Mouse (Mus musculus) C2C12 (cell line): ENCODE results near the gene Slc22a13. TPM values are rescaled to one million over a fixed set of nuclear protein-coding genes. Genes with fewer than 3 reads are reported as not detected.

Experiments
- H3K27me3 ChIP-seq: one replicate; pipeline ENCODE4 v1.6.1; 2011; ENCODE audit not compliant: control insufficient read depth, insufficient read depth, insufficient read length
- H3K36me3 ChIP-seq: one replicate; pipeline ENCODE4 v1.6.1; 2011; ENCODE audit not compliant: control insufficient read depth, insufficient read depth
- H3K4me3 ChIP-seq: one replicate; pipeline ENCODE4 v1.5.1; 2011; ENCODE audit warnings: mild to moderate bottlenecking, control low read depth; ENCODE audit not compliant: poor library complexity, insufficient read depth, severe bottlenecking
- H3K79me2 ChIP-seq: one replicate; pipeline ENCODE4 v1.6.1; 2011; ENCODE audit not compliant: control insufficient read depth, insufficient read depth
- H3K79me3 ChIP-seq: one replicate; pipeline ENCODE4 v1.6.1; 2011; ENCODE audit warnings: low read depth, control low read depth
- H3ac ChIP-seq: one replicate; pipeline ENCODE3; 2011; ENCODE audit warnings: low read depth; ENCODE audit not compliant: control insufficient read depth, insufficient read length
- CEBPB ChIP-seq: IDR thresholded peaks from one replicate; pipeline ENCODE4 v1.6.1; 2011; ENCODE audit warnings: low read depth, mild to moderate bottlenecking, control low read depth, moderate library complexity
- CTCF ChIP-seq: IDR thresholded peaks from one replicate; pipeline ENCODE4 v1.5.1; 2011; ENCODE audit not compliant: control insufficient read depth, insufficient read depth, insufficient read length
- FOSL1 ChIP-seq: IDR thresholded peaks from one replicate; pipeline ENCODE4 v1.8.0; 2011; ENCODE audit warnings: mild to moderate bottlenecking, low read length; ENCODE audit not compliant: poor library complexity, insufficient read depth, severe bottlenecking
- MAX ChIP-seq: IDR thresholded peaks from one replicate; pipeline ENCODE4 v1.6.1; 2011; ENCODE audit warnings: mild to moderate bottlenecking, control low read depth
- MYOD1 ChIP-seq: IDR thresholded peaks from one replicate; pipeline ENCODE4 v1.6.1; 2011; ENCODE audit warnings: low read depth; ENCODE audit not compliant: control insufficient read depth, insufficient read length
- MYOG ChIP-seq: IDR thresholded peaks from one replicate; pipeline ENCODE4 v1.6.1; 2011; ENCODE audit not compliant: control insufficient read depth, insufficient read length; ENCODE audit errors: extremely low read depth
- USF1 ChIP-seq: IDR thresholded peaks from one replicate; pipeline ENCODE4 v1.6.1; 2011; ENCODE audit warnings: low read depth, mild to moderate bottlenecking, control low read depth, moderate library complexity
- polyA plus RNA-seq: library from polyadenylated mRNA; unstranded; fragments of >200 nt; fragmentation: generic; extraction: Trizol; gene quantifications from one replicate; pipeline ENCODE4 v1.2.1, GENCODE M21; 2012; ENCODE audit warnings: missing spikeins

The Slc22a13 gene
- polyA plus RNA-seq, 1 experiment = not detected

DNA sequence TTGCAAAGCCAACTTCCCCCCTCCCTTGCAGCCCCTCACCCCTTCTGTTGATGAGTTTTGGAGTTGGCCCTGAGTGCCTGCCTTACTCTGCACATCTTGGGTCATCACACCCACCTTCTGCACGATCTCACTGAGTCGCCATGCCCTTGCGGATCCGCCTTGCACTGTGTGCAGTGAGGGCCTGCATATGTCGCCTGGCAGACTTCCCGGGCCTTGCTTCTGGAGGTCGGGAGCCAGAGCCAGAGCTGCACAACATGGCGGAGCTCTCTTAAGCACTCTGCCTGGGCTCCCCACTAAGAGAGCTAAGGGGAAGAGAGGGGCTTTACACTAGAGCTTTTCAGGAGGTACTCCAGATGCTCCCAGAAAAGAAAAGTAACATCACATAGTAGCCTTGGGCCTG is 64.2 kb downstream of the Slc22a13 start:
- Histone ChIP-seq H3K4me3 (no peak overlapping the region), H3K79me3 (no peaks in the 10 kb centered on the region), H3K27me3 (peaks cover 66% of the 10 kb centered on the region), H3K79me2 (no peaks in the 10 kb centered on the region), H3K36me3 (no peaks in the 10 kb centered on the region), H3ac (no peak overlapping the region)
- TF ChIP-seq MAX (no peak), USF1 (no peak), FOSL1 (no peak)

DNA sequence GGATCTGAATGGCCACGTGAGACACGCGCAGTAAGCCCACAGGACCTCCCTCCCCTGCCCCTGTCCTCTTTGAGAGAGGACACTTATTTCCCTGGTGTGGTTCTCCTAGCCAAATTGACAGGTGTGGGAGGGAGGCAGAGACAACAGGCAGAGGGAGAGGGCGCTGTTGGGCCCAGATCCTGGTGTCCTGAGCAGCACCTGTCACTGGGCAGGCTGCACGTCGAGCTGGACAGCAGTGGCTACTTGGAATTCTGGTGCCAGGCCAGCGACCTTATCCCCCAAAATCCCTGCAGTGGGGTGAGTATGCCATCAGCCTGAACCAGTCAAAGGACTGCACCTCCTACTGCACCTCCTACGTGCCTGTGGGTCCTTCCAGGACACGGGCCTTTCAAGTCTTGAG is 65.5 kb downstream of the Slc22a13 start:
- no peaks in the 10 kb centered on the region for H3K79me2 ChIP-seq
- H3K4me3 ChIP-seq = no peak overlapping the region
- peaks cover 77% of the 10 kb centered on the region for H3K27me3 ChIP-seq
- TF ChIP-seq USF1 (no peak), CTCF (no peak), MAX (no peak), MYOD1 (no peak), FOSL1 (no peak), MYOG (no peak), CEBPB (no peak)
- H3ac ChIP-seq = no peak overlapping the region
- no peaks in the 10 kb centered on the region for H3K36me3 ChIP-seq
- H3K79me3 ChIP-seq = no peaks in the 10 kb centered on the region

Other genes starting within 250 kb of the Slc22a13 start
- gene Vill, start 156.3 kb downstream of the Slc22a13 start, polyA plus RNA-seq = 0.96 TPM
- 8.8 TPM for gene Plcd1, start 115.6 kb downstream of the Slc22a13 start, polyA plus RNA-seq
- gene Dlec1, start 106.6 kb downstream of the Slc22a13 start, polyA plus RNA-seq = 0.01 TPM
- gene Acaa1b, start 52.0 kb downstream of the Slc22a13 start, polyA plus RNA-seq = 0.96 TPM
- not detected for gene Gm47289, start 49.9 kb downstream of the Slc22a13 start, polyA plus RNA-seq
- 13.0 TPM for gene Oxsr1, start 113.3 kb upstream of the Slc22a13 start, polyA plus RNA-seq
- 50.9 TPM for gene Acaa1a, start 130.6 kb upstream of the Slc22a13 start, polyA plus RNA-seq
- gene Myd88, start 132.3 kb upstream of the Slc22a13 start, polyA plus RNA-seq = 19.5 TPM
- 3.1 TPM for gene Xylb, start 148.3 kb upstream of the Slc22a13 start, polyA plus RNA-seq
- not detected for gene Slc22a14, start 156.5 kb upstream of the Slc22a13 start, polyA plus RNA-seq
- 0.83 TPM for gene Acvr2b, start 193.0 kb upstream of the Slc22a13 start, polyA plus RNA-seq
- gene Exog, start 235.8 kb upstream of the Slc22a13 start, polyA plus RNA-seq = 7.3 TPM